Mouse (Mus musculus) neural tube, embryonic 14.5 days (tissue): ENCODE data around the gene Slc25a1. TPM values are rescaled to one million over a fixed set of nuclear protein-coding genes. Genes with fewer than 3 reads are reported as not detected.

ENCODE experiments used
- ATAC-seq: fragments of 200-750 bp; cut with Nextera tagmentation; 2 replicates; pipeline ENCODE4 v1.8.0; 2017; ENCODE audit warnings: low read depth, mild to moderate bottlenecking, moderate TSS enrichment, moderate library complexity
- H3K27ac ChIP-seq: fragments of 300-500 bp; sonication (generic); 2 replicates; pipeline ENCODE4 v1.5.1; 2014; ENCODE audit warnings: low read depth, mild to moderate bottlenecking, control low read depth, low read length, moderate library complexity, mixed read lengths
- H3K27me3 ChIP-seq: fragments of 300-500 bp; sonication (generic); 2 replicates; pipeline ENCODE4 v1.6.1; 2014; ENCODE audit warnings: low read length; ENCODE audit not compliant: control insufficient read depth, insufficient read depth
- H3K36me3 ChIP-seq: fragments of 300-500 bp; sonication (generic); 2 replicates; pipeline ENCODE4 v1.6.1; 2014; ENCODE audit warnings: low read length, mixed read lengths; ENCODE audit not compliant: control insufficient read depth, insufficient read depth
- H3K4me1 ChIP-seq: fragments of 300-500 bp; sonication (generic); 2 replicates; pipeline ENCODE4 v1.6.1; 2014; ENCODE audit warnings: low read length; ENCODE audit not compliant: control insufficient read depth, insufficient read depth
- H3K4me2 ChIP-seq: fragments of 300-500 bp; sonication (generic); 2 replicates; pipeline ENCODE4 v1.6.1; 2014; ENCODE audit warnings: mild to moderate bottlenecking, low read depth, low read length, control low read depth
- H3K4me3 ChIP-seq: fragments of 300-500 bp; sonication (generic); 2 replicates; pipeline ENCODE4 v1.5.1; 2014; ENCODE audit warnings: low read depth, low read length, control low read depth, mixed read lengths
- H3K9ac ChIP-seq: fragments of 300-500 bp; sonication (generic); replicated peaks from 2 replicates; pipeline ENCODE4 v1.6.1; 2014; ENCODE audit warnings: low read depth, mild to moderate bottlenecking, control low read depth, low read length, mixed read lengths
- H3K9me3 ChIP-seq: fragments of 300-500 bp; sonication (generic); 2 replicates; pipeline ENCODE4 v1.6.1; 2016; ENCODE audit warnings: low read length; ENCODE audit not compliant: control insufficient read depth
- WGBS: fragments of 180-500 bp; shearing (Covaris S2); extraction: QIAGEN DNeasy Blood & Tissue Kit; methylation state at CpG from one replicate; pipeline ENCODE4 v1.1.7; 2014; 5-methylcytosine and 5-hydroxymethylcytosine counted together
- polyA plus RNA-seq: library from polyadenylated mRNA; unstranded; fragments of >200 nt; fragmentation: Nextera tagmentation; extraction: Ambion mirVana; gene quantifications from 2 replicates; pipeline ENCODE4 v1.2.1, GENCODE M21; 2014

Slc25a1 gene
- polyA plus RNA-seq, 1 experiment from 2014 or later = 199 TPM

DNA sequence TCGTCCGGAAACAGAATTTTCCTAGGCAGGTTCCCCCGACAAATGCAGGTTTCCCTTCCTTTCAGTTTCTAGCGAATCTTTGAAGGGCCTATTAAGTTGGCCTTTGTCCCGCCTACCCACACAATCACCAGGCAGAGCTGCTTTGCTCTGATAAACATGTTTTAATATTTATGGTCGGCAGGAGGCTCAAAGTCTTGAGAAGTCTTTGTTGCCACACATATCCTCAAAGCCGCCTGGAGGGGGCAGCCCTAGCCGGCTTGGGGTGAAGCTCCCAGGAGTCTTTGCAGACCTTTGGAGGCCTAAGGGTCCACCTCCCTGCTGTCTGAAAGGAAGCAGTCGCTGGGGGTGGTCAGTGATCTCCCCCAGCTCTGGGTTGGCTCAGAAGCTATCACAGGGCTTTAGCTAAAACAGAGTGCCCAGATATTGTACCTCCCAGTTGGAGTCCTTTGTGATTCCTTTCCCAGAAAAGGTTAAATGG is 647 bp upstream of the Slc25a1 start:
- Histone ChIP-seq H3K9ac (peak overlapping the region; percentile 87), H3K27ac (peak overlapping the region; percentile 79), H3K4me1 (peaks cover 12% of the 10 kb centered on the region), H3K4me3 (peak overlapping the region; percentile 65), H3K27me3 (no peaks in the 10 kb centered on the region), H3K9me3 (no peaks in the 10 kb centered on the region), H3K36me3 (peaks cover 11% of the 10 kb centered on the region), H3K4me2 (peak overlapping the region; percentile 74)
- peak; percentile 59 for ATAC-seq
- under 1% methylated on average over 9 of the region's 9 CpGs for WGBS

DNA sequence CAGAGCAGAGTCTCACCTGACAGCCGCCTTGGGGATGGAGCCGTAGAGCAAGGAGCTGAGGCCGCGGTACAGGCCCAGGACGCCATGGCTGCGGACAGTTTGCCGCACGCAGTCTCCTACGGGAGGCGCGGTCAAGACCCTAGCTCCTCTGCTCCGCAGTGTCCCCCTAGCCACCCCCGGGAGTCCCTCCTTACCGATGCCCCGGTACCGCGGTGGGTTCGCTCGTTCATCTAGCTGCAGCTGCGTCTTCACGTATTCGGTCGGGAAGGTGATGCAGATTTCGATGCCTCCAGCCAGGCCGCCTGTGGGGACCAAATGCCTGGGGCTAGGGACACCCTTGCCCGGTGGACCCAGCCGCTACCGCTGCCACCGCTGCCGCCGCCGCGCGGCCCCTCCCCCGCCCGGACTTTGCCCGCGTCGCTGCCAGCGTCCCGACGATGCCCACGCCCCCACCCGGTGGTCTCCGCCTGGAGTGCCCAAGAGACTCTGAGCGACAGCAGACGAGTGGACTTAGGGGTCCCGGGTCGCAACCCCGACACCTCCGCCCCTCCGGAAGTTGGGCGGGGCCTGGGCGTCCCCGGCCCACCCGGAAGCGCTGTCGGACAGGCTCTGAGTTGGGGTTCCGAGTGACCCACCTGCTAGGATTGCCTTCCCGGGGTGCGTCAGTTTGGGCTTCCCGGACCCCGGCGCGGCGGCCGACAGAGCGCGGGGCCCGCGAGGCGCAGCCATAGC is 502 bp downstream of the Slc25a1 start:
- peak; percentile 49 for ATAC-seq
- H3K4me1 ChIP-seq = peaks cover 21% of the 10 kb centered on the region
- H3K36me3 ChIP-seq = peaks cover 11% of the 10 kb centered on the region
- H3K27ac ChIP-seq = peak overlapping the region; percentile 79
- no peaks in the 10 kb centered on the region for H3K27me3 ChIP-seq
- WGBS = under 1% methylated on average over 65 of the region's 72 CpGs
- H3K9ac ChIP-seq = peak overlapping the region; percentile 87
- H3K9me3 ChIP-seq = no peaks in the 10 kb centered on the region
- peak overlapping the region; percentile 65 for H3K4me3 ChIP-seq
- H3K4me2 ChIP-seq = peak overlapping the region; percentile 74

DNA sequence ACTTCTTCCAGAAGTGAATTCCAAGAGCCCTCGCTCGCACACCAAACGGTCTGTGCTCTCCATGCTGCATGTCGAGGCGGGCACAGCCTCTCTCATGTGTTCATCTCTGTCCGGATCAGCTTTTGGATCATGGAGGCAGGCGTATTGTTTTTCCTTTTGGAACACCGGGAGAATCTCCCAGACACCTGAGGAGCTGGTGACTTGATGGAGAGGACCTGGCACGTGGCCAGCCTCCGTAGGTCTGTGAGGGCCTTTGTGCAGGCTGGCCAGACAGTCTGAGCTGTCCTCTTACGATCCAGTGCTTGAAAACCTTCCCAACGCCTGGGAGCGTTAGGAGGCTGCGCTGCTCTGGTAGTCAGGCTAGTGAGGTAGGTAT is 5.9 kb downstream of the Slc25a1 start:
- peak; percentile 10; the same call in 1 of the 2 replicates for ATAC-seq
- H3K36me3 ChIP-seq = peaks cover 11% of the 10 kb centered on the region
- H3K4me3 ChIP-seq = peak overlapping the region; percentile 77
- H3K9ac ChIP-seq = peak overlapping the region; percentile 92
- no peaks in the 10 kb centered on the region for H3K9me3 ChIP-seq
- H3K4me2 ChIP-seq = peak overlapping the region; percentile 98
- peaks cover 31% of the 10 kb centered on the region for H3K4me1 ChIP-seq
- H3K27ac ChIP-seq = peak overlapping the region; percentile 92
- peaks cover 4% of the 10 kb centered on the region; the same call in 1 of the 2 replicates for H3K27me3 ChIP-seq
- under 1% methylated on average over 14 of the region's 14 CpGs for WGBS

DNA sequence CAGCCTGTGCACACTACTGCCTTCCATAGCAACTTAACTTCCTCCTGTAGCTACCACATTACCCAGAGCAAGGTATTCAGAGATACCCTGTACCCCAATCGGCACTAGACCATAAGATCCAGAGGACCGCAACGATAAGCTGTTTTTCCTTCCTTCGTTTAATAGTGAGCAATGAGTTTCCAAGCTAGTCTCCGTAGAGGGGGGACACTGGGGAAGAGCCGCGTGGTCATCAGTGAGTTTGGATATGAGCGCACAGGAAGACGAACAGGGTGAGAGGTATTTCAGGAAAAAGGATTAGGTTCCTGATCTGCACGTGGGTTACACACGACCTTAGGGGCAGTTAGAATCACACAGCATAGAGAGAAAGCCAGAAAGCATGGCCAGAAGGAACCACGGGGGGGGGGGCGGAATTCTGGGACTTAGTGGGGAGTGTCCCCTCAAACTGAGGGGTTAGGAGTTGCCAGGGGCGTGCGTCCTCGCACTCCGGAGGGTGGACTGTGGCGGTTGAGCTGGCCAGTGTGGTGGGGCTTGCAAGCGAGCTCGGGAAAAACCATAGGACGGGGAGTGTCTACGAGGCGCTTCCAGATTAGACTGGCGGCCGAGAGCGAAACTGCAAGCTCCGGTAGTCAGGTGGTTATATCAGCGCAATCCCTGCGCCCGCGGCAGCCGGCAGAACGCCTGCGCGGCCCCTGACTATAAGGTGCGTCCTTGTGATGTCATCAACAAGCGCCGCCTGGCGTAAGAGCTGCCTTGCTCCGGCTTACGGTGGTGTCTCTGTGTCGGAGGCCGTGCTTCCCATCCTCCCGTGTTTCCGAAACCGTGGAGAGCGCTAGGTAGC is 6.5 kb downstream of the Slc25a1 start:
- H3K9ac ChIP-seq = peak overlapping the region; percentile 92
- peak overlapping the region; percentile 98 for H3K4me2 ChIP-seq
- peaks cover 6% of the 10 kb centered on the region; the same call in 1 of the 2 replicates for H3K27me3 ChIP-seq
- peak overlapping the region; percentile 77 for H3K4me3 ChIP-seq
- no peaks in the 10 kb centered on the region for H3K9me3 ChIP-seq
- peaks cover 11% of the 10 kb centered on the region for H3K36me3 ChIP-seq
- peak; percentile 94 for ATAC-seq
- 2% methylated on average over 47 of the region's 47 CpGs for WGBS
- H3K27ac ChIP-seq = peak overlapping the region; percentile 92
- H3K4me1 ChIP-seq = peaks cover 25% of the 10 kb centered on the region

DNA sequence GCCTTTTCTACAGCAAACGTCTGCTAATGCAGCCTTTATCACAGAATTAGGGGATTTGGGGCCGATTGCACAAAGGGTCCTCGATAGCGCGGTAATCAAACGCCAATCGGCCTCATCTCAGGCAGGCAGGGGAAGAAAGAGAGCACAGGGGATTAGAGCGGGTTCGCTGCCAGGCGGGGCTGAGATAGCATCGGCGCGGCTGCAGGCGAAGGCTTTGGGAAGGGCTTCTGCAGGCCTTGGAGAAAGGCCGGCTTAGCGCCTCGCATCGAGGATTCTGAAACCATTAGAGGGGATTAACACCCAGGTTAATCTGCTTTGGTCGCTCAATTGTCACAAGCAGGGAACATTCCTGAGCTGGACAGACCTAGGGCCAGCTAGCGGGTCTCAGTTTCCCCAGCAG is 7.4 kb downstream of the Slc25a1 start:
- no peak for ATAC-seq
- H3K27me3 ChIP-seq = peaks cover 16% of the 10 kb centered on the region
- H3K9me3 ChIP-seq = no peaks in the 10 kb centered on the region

DNA sequence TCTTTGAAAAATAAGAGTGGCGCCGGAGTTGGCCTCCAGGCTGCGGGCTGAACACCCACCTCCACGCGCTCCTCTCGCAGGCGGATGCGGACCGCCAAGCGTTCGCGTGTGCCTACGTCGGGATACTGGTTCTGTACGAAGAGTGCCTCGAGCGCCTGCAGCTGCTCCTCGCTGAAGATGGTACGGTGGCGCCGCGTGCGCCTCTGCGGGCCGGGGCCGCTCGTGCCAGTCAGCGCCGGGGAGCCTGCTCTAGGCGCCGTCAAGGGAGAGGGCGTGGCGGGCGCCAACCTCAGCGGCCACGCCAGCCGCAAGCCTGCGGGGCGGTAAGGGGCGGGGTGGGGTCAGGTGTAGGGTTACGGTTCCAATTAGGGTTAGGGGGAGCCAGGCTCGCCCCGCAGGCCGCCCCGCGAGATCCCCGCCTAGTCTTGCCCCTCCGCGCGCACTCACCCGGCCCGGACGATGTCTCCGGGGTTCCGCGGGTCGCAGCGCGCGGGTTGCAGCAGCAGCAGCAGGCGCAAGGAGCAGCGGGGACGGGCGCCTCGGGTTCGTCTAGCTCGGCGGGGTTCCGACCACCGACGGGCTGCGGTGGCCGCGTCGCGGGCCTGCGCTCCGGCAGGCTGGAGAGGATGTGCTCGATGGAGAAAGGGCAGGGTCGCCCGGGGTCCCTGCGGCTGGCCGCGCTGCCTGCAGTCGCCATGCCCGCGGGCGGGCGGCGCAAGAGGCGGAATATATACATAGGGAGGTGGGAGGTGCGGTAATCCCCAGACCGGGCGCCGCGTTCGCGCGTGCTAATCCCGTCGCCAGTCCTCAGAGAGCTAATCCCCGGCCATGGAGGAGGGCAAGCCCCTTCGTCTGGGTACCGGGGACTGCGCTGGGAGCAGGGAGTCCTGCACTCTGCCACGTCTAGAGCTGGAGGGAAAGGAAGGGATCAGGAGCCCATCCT is 13.4 kb downstream of the Slc25a1 start, which contains the start of gene Gsc2:
Gene Gsc2 (minus strand): TSS at position 753 of the 943 bp plus-strand sequence.
- no peaks in the 10 kb centered on the region for H3K36me3 ChIP-seq
- H3K4me3 ChIP-seq = peak within 1 kb of the TSS; percentile 28
- no peaks in the 10 kb centered on the region for H3K9me3 ChIP-seq
- no peak within 1 kb of the TSS for H3K27ac ChIP-seq
- H3K4me2 ChIP-seq = peak within 1 kb of the TSS; percentile 44
- H3K4me1 ChIP-seq = peaks cover 12% of the 10 kb centered on the region
- H3K9ac ChIP-seq = peak within 1 kb of the TSS; percentile 32; the same call in 1 of the 2 replicates
- 1% methylated on average over 98 of the region's 106 CpGs for WGBS
- H3K27me3 ChIP-seq = peaks cover 42% of the 10 kb centered on the region
- no peak for ATAC-seq

More for the DNA sequence above, 7.4 kb downstream of the Slc25a1 start:
- Histone ChIP-seq H3K9ac (no peak overlapping the region; the same call in 1 of the 2 replicates), H3K36me3 (peaks cover 6% of the 10 kb centered on the region), H3K4me2 (peak overlapping the region; percentile 0; the same call in 1 of the 2 replicates), H3K4me1 (peaks cover 18% of the 10 kb centered on the region), H3K4me3 (no peak overlapping the region), H3K27ac (no peak overlapping the region)
- 13% methylated on average over 20 of the region's 20 CpGs for WGBS

DNA sequence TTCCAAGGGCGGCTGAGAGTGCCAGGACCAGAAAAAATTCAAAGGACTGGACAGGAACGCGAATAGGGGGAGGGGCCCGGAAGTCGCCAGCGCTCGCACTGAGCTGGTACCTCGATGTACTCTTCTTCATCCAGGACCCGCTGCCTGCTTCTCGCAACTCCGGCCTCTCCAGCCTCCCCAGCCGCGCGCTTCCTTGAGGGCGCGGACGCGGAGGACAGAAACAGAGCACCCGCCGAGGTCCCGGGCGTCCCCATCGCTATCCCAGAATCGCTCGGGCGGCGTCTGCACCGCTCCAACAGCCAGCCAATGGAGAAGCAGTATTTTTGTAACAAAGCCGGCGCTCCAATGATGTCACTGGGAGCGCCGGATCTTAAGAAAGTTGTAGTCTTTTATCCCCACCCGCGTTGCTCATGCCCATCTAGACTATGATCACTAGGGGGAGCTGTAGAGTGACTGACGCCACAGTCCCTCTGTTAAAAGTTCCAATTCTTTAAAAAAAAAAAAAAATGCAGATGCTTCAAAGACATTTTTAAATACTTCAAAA is 16.9 kb downstream of the Slc25a1 start, which contains the start of gene Ess2:
Gene Ess2 (minus strand): TSS at position 297 of the 544 bp plus-strand sequence.
- Histone ChIP-seq H3K9me3 (no peaks in the 10 kb centered on the region), H3K4me1 (peaks cover 12% of the 10 kb centered on the region), H3K9ac (peak within 1 kb of the TSS; percentile 76), H3K27ac (peak within 1 kb of the TSS; percentile 76), H3K27me3 (peaks cover 36% of the 10 kb centered on the region), H3K4me3 (peak within 1 kb of the TSS; percentile 66), H3K36me3 (peaks cover 22% of the 10 kb centered on the region), H3K4me2 (peak within 1 kb of the TSS; percentile 63)
- WGBS = under 1% methylated on average over 34 of the region's 35 CpGs
- peak; percentile 93 for ATAC-seq

DNA sequence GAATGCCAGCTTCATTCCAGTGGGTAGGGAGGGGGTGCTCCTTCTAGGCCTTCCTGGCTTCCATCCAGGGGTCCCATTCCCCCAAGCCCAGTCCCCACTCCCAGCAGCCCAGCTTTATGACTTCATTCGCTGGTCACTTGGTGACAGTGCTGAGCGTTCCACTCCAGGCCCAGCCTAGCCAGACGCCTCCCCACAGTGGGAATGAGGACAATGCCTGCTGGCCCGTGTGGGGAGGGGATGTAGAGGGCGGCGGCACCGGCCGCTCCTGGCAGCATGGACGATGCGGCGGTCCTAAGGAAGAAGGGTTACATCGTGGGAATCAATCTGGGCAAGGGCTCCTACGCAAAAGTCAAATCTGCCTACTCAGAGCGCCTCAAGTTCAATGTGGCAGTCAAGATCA is 29.6 kb downstream of the Slc25a1 start, which contains the start of the genes Dgcr2 and Tssk2:
Gene Dgcr2 (minus strand): TSS at position 101 of the 400 bp plus-strand sequence.
Gene Tssk2 (plus strand): TSS at position 176 of the 400 bp plus-strand sequence.
- Histone ChIP-seq H3K27ac (no peak within 1 kb of the TSS), H3K36me3 (peaks cover 29% of the 10 kb centered on the region), H3K9ac (no peak within 1 kb of the TSS), H3K4me3 (no peak within 1 kb of the TSS), H3K4me1 (no peaks in the 10 kb centered on the region), H3K9me3 (no peaks in the 10 kb centered on the region), H3K4me2 (no peak within 1 kb of the TSS), H3K27me3 (no peaks in the 10 kb centered on the region)
- no peak for ATAC-seq
- WGBS = 92% methylated on average over 14 of the region's 14 CpGs
